Comparison of ENCODE assay signal across 10 mouse cellular contexts in the genomic region with DNA sequence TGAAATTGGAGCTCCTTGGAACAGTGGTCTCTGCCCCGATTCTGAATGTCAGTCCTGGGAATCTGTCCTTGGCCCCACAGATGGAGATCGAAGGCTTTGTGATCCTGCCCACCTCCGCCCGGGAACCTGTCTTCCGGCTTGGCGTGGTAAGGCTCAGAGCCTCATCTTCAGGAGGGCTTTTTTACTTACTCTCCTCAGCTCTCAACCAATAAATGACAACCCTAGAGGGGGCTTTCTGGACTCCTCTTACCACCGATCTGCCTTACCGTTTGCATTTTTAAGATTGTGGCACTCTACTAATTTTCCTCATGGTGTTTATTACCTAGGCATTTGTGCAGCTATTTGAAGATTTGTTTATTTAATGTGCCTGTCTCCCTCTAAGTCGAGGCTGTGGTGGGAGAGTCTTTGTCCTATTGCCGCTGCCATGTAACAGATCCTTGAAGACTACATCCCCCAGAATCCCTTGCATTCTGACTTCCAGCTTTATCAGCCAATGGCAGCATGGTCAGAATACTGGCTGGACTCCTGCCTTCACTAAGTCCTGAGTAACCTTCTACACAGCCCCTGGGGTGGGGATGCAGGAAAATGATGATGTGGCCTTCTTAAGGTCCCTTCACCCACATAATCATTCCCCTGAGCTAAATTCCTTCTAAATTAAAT. TPM values are rescaled to one million over a fixed set of nuclear protein-coding genes. Genes with fewer than 3 reads are reported as not detected.
DNase-seq lines count a peak whose midpoint lies in the region; ATAC-seq lines count a peak whose summit lies in the region.
"Had no signal": no experiment of that assay in that cellular context is flagged by ENCODE, and none has a peak within 500 bp of the region (broad histone marks: within the 10 kb centered on the region; RNA-seq: fewer than 3 reads in every experiment).

No protein-coding gene starts in this region.

- H3K9ac ChIP-seq in heart, embryonic 16.5 days (ENCODE audit: low read length) = no peak overlapping the region
- H3K9ac ChIP-seq in forebrain, embryonic 12.5 days = no peak overlapping the region

- intact Hi-C loops in left cerebral cortex, postnatal 14 days (cut with DNase I) = no loop called here

- 62% methylated on average over 10 of the region's 10 CpGs for WGBS in heart, embryonic 16.5 days
- WGBS in forebrain, embryonic 12.5 days = 56% methylated on average over 10 of the region's 10 CpGs

- H3K27ac ChIP-seq in heart, embryonic 16.5 days (ENCODE audit: low read length) = no peak overlapping the region
- no peak overlapping the region for H3K27ac ChIP-seq in forebrain, embryonic 12.5 days

- H3K36me3 ChIP-seq in heart, embryonic 16.5 days (ENCODE audit: control insufficient read depth, insufficient read depth) = no peaks in the 10 kb centered on the region
- no peaks in the 10 kb centered on the region for H3K36me3 ChIP-seq in forebrain, embryonic 12.5 days (replicated peaks)

- H3K4me2 ChIP-seq in heart, embryonic 16.5 days (ENCODE audit: low read depth, low read length) = no peak overlapping the region
- H3K4me2 ChIP-seq in forebrain, embryonic 12.5 days = peak overlapping the region; percentile 22; the same call in 1 of the 2 replicates

- no peak for DNase-seq in heart, adult 9 months (ENCODE audit: low spot score in 2 of 2)
- DNase-seq in ZHBTc4 (ENCODE audit: low read depth, low spot score) = peak; percentile 48
- peak; percentile 34 to 42 for DNase-seq in left cerebral cortex, postnatal 14 days (ENCODE audit: low spot score in 2 of 2)
- DNase-seq in ovary, postnatal 10 days (ENCODE audit: low spot score) = no peak
- DNase-seq in urinary bladder, postnatal 36 days (ENCODE audit: low spot score in 2 of 2) = no peak

- H3K9me3 ChIP-seq in heart, embryonic 16.5 days (replicated peaks; ENCODE audit: control insufficient read depth, low read length) = no peaks in the 10 kb centered on the region
- no peaks in the 10 kb centered on the region for H3K9me3 ChIP-seq in forebrain, embryonic 12.5 days

- ATAC-seq in heart, embryonic 16.5 days (replicated peaks; ENCODE audit: extremely low read depth, insufficient read depth, low FRiP score) = peak; percentile 61; the same call in 1 of the 2 replicates
- ATAC-seq in forebrain, embryonic 12.5 days (ENCODE audit: low FRiP score) = peak; percentile 81
- ATAC-seq in granulocyte monocyte progenitor cell, adult 5-6 weeks (replicated peaks; ENCODE audit: poor library complexity, severe bottlenecking) = no peak

- H3K4me3 ChIP-seq in heart, embryonic 16.5 days (ENCODE audit: low read length) = no peak overlapping the region
- no peak overlapping the region for H3K4me3 ChIP-seq in forebrain, embryonic 12.5 days (replicated peaks)
- H3K4me3 ChIP-seq: myocyte had no signal

- H3K27me3 ChIP-seq in heart, embryonic 16.5 days (ENCODE audit: control insufficient read depth, insufficient read depth, low read length) = no peaks in the 10 kb centered on the region
- no peaks in the 10 kb centered on the region for H3K27me3 ChIP-seq in forebrain, embryonic 12.5 days

- no peaks in the 10 kb centered on the region for H3K4me1 ChIP-seq in heart, embryonic 16.5 days (ENCODE audit: control insufficient read depth, insufficient read depth, low read length)
- no peaks in the 10 kb centered on the region; the same call in 1 of the 2 replicates for H3K4me1 ChIP-seq in forebrain, embryonic 12.5 days

RNA-seq across cellular contexts. Expression of a gene that starts 18.4 kb away (rescaled TPM):
- polyA plus RNA-seq in heart, embryonic 16.5 days (2015; fragmentation: Nextera tagmentation; extraction: Ambion mirVana) = 10.9 and 16.0 TPM in 2 replicates
- 1.5 and 2.3 TPM in 2 replicates for polyA plus RNA-seq in forebrain, embryonic 12.5 days (2016; fragmentation: Nextera tagmentation; extraction: Ambion mirVana)
- 1 to 10 TPM; 3.4 to 4.5 TPM for total RNA-seq in left cerebral cortex, postnatal 14 days (2021)
- 84.4 and 140 TPM in 2 replicates for total RNA-seq in granulocyte monocyte progenitor cell, adult 5-6 weeks (2014; fragmentation: Nextera tagmentation)
- 200 and 215 TPM in 2 replicates for total RNA-seq in granulocyte monocyte progenitor cell, adult 5-6 weeks (2017)

RNA-seq across cellular contexts. Expression of a gene that starts 50.8 kb away (rescaled TPM):
- 0.55 and 1.4 TPM in 2 replicates for polyA plus RNA-seq in heart, embryonic 16.5 days (2015; fragmentation: Nextera tagmentation; extraction: Ambion mirVana)
- polyA plus RNA-seq in forebrain, embryonic 12.5 days (2016; fragmentation: Nextera tagmentation; extraction: Ambion mirVana) = 34.1 and 39.7 TPM in 2 replicates
- total RNA-seq in left cerebral cortex, postnatal 14 days (2021) = 100 to 1,000 TPM; 568 to 604 TPM
- 0.04 TPM in 1 of 2 replicates, not detected in the other for total RNA-seq in granulocyte monocyte progenitor cell, adult 5-6 weeks (2014; fragmentation: Nextera tagmentation)
- 0.21 TPM in 1 of 2 replicates, not detected in the other for total RNA-seq in granulocyte monocyte progenitor cell, adult 5-6 weeks (2017)
- total RNA-seq: hematopoietic stem cell, adult 5-6 weeks had no signal
- polyA plus RNA-seq: myocyte had no signal

Comparison
In these comparisons a context has a peak if more than half of its experiments do, and no peak if none do; other contexts are left out.
1. DNase-seq: peak in ZHBTc4 (single experiment) and left cerebral cortex, postnatal 14 days (2 of 2); none in heart, adult 9 months (0 of 2), ovary, postnatal 10 days (single experiment) and urinary bladder, postnatal 36 days (0 of 2).
2. RNA of a gene that starts 18.4 kb away (total RNA-seq): 84.4 to 215 TPM in granulocyte monocyte progenitor cell, adult 5-6 weeks; 3.4 to 4.5 TPM in left cerebral cortex, postnatal 14 days; every median in the first group is over 10 times any median in the second.
3. RNA of a gene that starts 50.8 kb away (total RNA-seq): 568 to 604 TPM in left cerebral cortex, postnatal 14 days; 0.04 to 0.21 TPM in granulocyte monocyte progenitor cell, adult 5-6 weeks; every median in the first group is over 100 times any median in the second.